Mouse (Mus musculus) neural tube, embryonic 11.5 days (tissue): Measurements from ENCODE around the gene Cacna1c. TPM values are rescaled to one million over a fixed set of nuclear protein-coding genes. Genes with fewer than 3 reads are reported as not detected.

Experiments used
- ATAC-seq: fragments of 200-750 bp; cut with Nextera tagmentation; 2 replicates; pipeline ENCODE4 v1.8.0; 2017; ENCODE audit warnings: moderate number of reproducible peaks, mild to moderate bottlenecking, moderate TSS enrichment, moderate library complexity; ENCODE audit not compliant: insufficient read depth, low FRiP score, low TSS enrichment
- DNase-seq: peaks from one replicate; pipeline ENCODE4 v3.0.0-alpha.2; 2015; ENCODE audit warnings: low spot score
- H3K27ac ChIP-seq: fragments of 300-500 bp; sonication (generic); 2 replicates; pipeline ENCODE4 v1.5.1; 2014; ENCODE audit warnings: low read depth, mild to moderate bottlenecking, low read length
- H3K27me3 ChIP-seq: fragments of 300-500 bp; sonication (generic); 2 replicates; pipeline ENCODE4 v1.6.1; 2014; ENCODE audit warnings: mild to moderate bottlenecking, low read length, mixed read lengths; ENCODE audit not compliant: control insufficient read depth, insufficient read depth
- H3K36me3 ChIP-seq: fragments of 300-500 bp; sonication (generic); 2 replicates; pipeline ENCODE4 v1.6.1; 2014; ENCODE audit warnings: mild to moderate bottlenecking, low read length, moderate library complexity, mixed read lengths; ENCODE audit not compliant: control insufficient read depth, insufficient read depth
- H3K4me1 ChIP-seq: fragments of 300-500 bp; sonication (generic); 2 replicates; pipeline ENCODE4 v1.6.1; 2014; ENCODE audit warnings: low read length, mixed read lengths; ENCODE audit not compliant: control insufficient read depth, insufficient read depth
- H3K4me2 ChIP-seq: fragments of 300-500 bp; sonication (generic); 2 replicates; pipeline ENCODE4 v1.6.1; 2014; ENCODE audit warnings: low read depth, mild to moderate bottlenecking, moderate library complexity
- H3K4me3 ChIP-seq: fragments of 300-500 bp; sonication (generic); 2 replicates; pipeline ENCODE4 v1.5.1; 2014; ENCODE audit warnings: low read depth, low read length
- H3K9ac ChIP-seq: fragments of 300-500 bp; sonication (generic); 2 replicates; pipeline ENCODE4 v1.6.1; 2014; ENCODE audit warnings: mild to moderate bottlenecking, low read length
- H3K9me3 ChIP-seq: fragments of 300-500 bp; sonication (generic); 2 replicates; pipeline ENCODE4 v1.6.1; 2016; ENCODE audit warnings: low read length; ENCODE audit not compliant: control insufficient read depth
- WGBS: fragments of 180-500 bp; shearing (Covaris S2); extraction: QIAGEN DNeasy Blood & Tissue Kit; methylation state at CpG from one replicate; pipeline ENCODE4 v1.1.7; 2014; 5-methylcytosine and 5-hydroxymethylcytosine counted together
- polyA plus RNA-seq: library from polyadenylated mRNA; unstranded; fragments of >200 nt; fragmentation: Nextera tagmentation; extraction: Ambion mirVana; gene quantifications from 2 replicates; pipeline ENCODE4 v1.2.1, GENCODE M21; 2014

The Cacna1c gene
- 3.3 and 3.8 TPM in 2 replicates for polyA plus RNA-seq

- no peak within 1 kb of the TSS for H3K27ac ChIP-seq
- no peak within 1 kb of the TSS for H3K4me3 ChIP-seq
- no peak within 1 kb of the TSS for H3K9ac ChIP-seq
- ATAC-seq (no peak), DNase-seq (no peak)
- no peaks in the 10 kb centered on the region for H3K27me3 ChIP-seq
- no peaks in the 10 kb centered on the region for H3K36me3 ChIP-seq
- 80% methylated on average over 17 of the region's 17 CpGs for WGBS
- peaks cover 11% of the 10 kb centered on the region for H3K4me1 ChIP-seq
- H3K4me2 ChIP-seq = no peak within 1 kb of the TSS
- H3K9me3 ChIP-seq = no peaks in the 10 kb centered on the region
Measured at GRCm38 (mm10) chr6:119196382-119197305, at the start of gene Cacna1c. Gene Cacna1c, minus strand, starts transcription at chr6:119196418.

- Histone ChIP-seq H3K4me1 (peaks cover 3% of the 10 kb centered on the region; the same call in 1 of the 2 replicates), H3K4me3 (no peak overlapping the region), H3K27ac (no peak overlapping the region), H3K36me3 (no peaks in the 10 kb centered on the region), H3K27me3 (no peaks in the 10 kb centered on the region), H3K9ac (no peak overlapping the region), H3K9me3 (peaks cover under 1% of the 10 kb centered on the region; the same call in 1 of the 2 replicates), H3K4me2 (no peak overlapping the region)
- 57% methylated on average over 21 of the region's 21 CpGs for WGBS
- ATAC-seq (no peak), DNase-seq (peak; percentile 35)
Measured at GRCm38 (mm10) chr6:119240871-119241705, 44.9 kb upstream of the Cacna1c start.

DNA sequence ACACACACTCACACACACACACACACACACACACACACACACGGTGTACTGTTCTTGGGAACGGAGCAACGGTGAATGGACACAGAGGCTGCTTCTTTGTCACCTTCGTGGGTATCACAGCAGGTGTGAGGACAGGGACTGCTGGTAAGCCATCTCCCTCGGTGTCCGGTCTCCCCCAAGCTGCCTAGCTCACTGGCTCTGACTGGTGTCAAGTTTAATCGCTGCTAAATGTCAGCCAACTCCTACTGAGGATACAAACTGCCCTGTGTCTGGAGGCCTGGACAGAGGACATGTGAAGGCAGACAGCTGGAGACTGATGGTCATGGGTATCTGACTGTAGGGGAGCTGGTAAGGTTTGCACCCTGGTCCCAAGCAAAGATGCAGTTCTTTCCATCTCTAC lies 44.0 kb upstream of the Cacna1c start:
- Histone ChIP-seq H3K27me3 (no peaks in the 10 kb centered on the region), H3K36me3 (no peaks in the 10 kb centered on the region), H3K4me3 (no peak overlapping the region), H3K4me2 (no peak overlapping the region), H3K9ac (no peak overlapping the region), H3K9me3 (no peaks in the 10 kb centered on the region), H3K4me1 (peaks cover 3% of the 10 kb centered on the region; the same call in 1 of the 2 replicates), H3K27ac (no peak overlapping the region)
- WGBS = 80% methylated on average over 7 of the region's 7 CpGs
- DNase-seq (no peak), ATAC-seq (no peak)

- WGBS = 82% methylated on average over 5 of the region's 5 CpGs
- no peaks in the 10 kb centered on the region for H3K9me3 ChIP-seq
- ATAC-seq = no peak
- H3K27me3 ChIP-seq = no peaks in the 10 kb centered on the region
- H3K9ac ChIP-seq = no peak overlapping the region
- peaks cover 3% of the 10 kb centered on the region; the same call in 1 of the 2 replicates for H3K4me1 ChIP-seq
- DNase-seq = no peak
- H3K36me3 ChIP-seq = no peaks in the 10 kb centered on the region
- H3K27ac ChIP-seq = no peak overlapping the region
- no peak overlapping the region for H3K4me3 ChIP-seq
- H3K4me2 ChIP-seq = no peak overlapping the region
Measured at GRCm38 (mm10) chr6:119239341-119240005, 43.3 kb upstream of the Cacna1c start.

GRCm38 (mm10) chr6:119237427-119237989 lies 41.3 kb upstream of the Cacna1c start:
- no peak overlapping the region for H3K27ac ChIP-seq
- H3K4me1 ChIP-seq = peaks cover 3% of the 10 kb centered on the region; the same call in 1 of the 2 replicates
- no peaks in the 10 kb centered on the region for H3K9me3 ChIP-seq
- H3K27me3 ChIP-seq = no peaks in the 10 kb centered on the region
- H3K4me2 ChIP-seq = no peak overlapping the region
- 74% methylated on average over 8 of the region's 8 CpGs for WGBS
- H3K9ac ChIP-seq = no peak overlapping the region
- ATAC-seq (no peak), DNase-seq (no peak)
- no peaks in the 10 kb centered on the region for H3K36me3 ChIP-seq
- H3K4me3 ChIP-seq = no peak overlapping the region

DNA sequence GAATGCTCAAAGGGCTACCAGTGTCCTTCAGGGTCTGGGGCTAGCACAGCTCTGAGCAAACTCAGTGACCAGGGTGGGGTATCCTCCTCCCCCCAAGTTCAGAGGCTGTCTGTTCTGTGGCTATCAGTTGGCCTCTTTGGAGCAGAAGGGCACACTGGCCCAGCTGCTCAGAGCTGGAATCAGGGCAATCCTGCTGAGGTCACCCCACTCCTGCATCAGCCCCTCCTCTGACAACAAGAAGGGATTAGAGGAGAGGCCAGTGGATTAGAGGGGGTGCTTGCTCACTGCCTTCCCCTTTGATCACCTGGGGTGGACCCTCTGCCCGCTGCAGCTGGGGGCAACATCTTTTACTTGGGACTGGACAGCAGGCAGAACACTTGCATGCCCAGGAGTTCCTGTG lies 40.0 kb upstream of the Cacna1c start, which contains the start of gene Cacna2d4:
Gene Cacna2d4, plus strand, starts transcription at position 286 of the 400 bp plus-strand sequence.
- DNase-seq (no peak), ATAC-seq (no peak)
- Histone ChIP-seq H3K9ac (no peak within 1 kb of the TSS), H3K4me2 (no peak within 1 kb of the TSS), H3K9me3 (no peaks in the 10 kb centered on the region), H3K27me3 (no peaks in the 10 kb centered on the region), H3K27ac (no peak within 1 kb of the TSS), H3K4me1 (peaks cover 3% of the 10 kb centered on the region; the same call in 1 of the 2 replicates), H3K36me3 (no peaks in the 10 kb centered on the region), H3K4me3 (no peak within 1 kb of the TSS)
- WGBS = 89% methylated on average over 1 of the region's 1 CpGs

DNA sequence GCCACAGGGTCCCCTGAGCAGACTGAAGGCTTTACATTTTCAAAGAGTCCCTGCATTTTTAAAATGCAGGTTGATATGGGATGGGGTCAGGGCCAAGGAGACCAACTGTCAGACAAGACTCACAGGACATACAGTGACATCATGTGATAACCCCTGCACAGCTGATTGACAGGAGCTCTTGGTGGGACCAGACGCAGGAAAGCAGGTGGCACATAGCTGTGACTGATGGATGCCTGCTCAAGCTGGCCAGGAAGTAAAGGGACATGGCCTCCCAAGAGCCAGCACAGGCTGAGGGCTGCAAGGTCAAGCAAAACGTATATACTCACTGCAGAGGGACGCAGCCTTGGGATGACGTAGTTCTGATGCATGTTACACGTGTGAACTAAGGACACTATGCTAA lies 39.2 kb upstream of the Cacna1c start:
- WGBS = 80% methylated on average over 5 of the region's 5 CpGs
- no peaks in the 10 kb centered on the region for H3K27me3 ChIP-seq
- no peaks in the 10 kb centered on the region for H3K36me3 ChIP-seq
- H3K4me1 ChIP-seq = no peaks in the 10 kb centered on the region
- H3K9me3 ChIP-seq = no peaks in the 10 kb centered on the region
- DNase-seq (no peak), ATAC-seq (no peak)
- H3K4me2 ChIP-seq = no peak overlapping the region
- H3K4me3 ChIP-seq = no peak overlapping the region
- H3K27ac ChIP-seq = no peak overlapping the region
- no peak overlapping the region for H3K9ac ChIP-seq

GRCm38 (mm10) chr6:119233066-119233465 lies 36.8 kb upstream of the Cacna1c start:
- Histone ChIP-seq H3K27me3 (no peaks in the 10 kb centered on the region), H3K36me3 (no peaks in the 10 kb centered on the region), H3K4me2 (no peak overlapping the region), H3K4me3 (no peak overlapping the region), H3K4me1 (no peaks in the 10 kb centered on the region), H3K9me3 (no peaks in the 10 kb centered on the region), H3K27ac (no peak overlapping the region), H3K9ac (no peak overlapping the region)
- no peak for ATAC-seq
- 48% methylated on average over 3 of the region's 3 CpGs for WGBS
- DNase-seq = no peak
